Mouse (Mus musculus) midbrain, embryonic 15.5 days (tissue): Measurements from ENCODE around the gene Gm32717. TPM values are rescaled to one million over a fixed set of nuclear protein-coding genes. Genes with fewer than 3 reads are reported as not detected.
"Not testable (repeated sequence)": the region's sequence is repeated elsewhere in the genome, so short reads cannot be mapped to it uniquely, and the experiment has no call there.

Experiments
- ATAC-seq: fragments of 200-750 bp; cut with Nextera tagmentation; replicated peaks from 2 replicates; pipeline ENCODE4 v1.8.0; 2017; ENCODE audit warnings: moderate TSS enrichment
- H3K27ac ChIP-seq: fragments of 300-500 bp; sonication (generic); 2 replicates; pipeline ENCODE4 v1.5.1; 2015; ENCODE audit warnings: mild to moderate bottlenecking, inconsistent platforms
- H3K27me3 ChIP-seq: fragments of 300-500 bp; sonication (generic); replicated peaks from 2 replicates; pipeline ENCODE4 v1.6.1; 2015; ENCODE audit warnings: inconsistent platforms
- H3K36me3 ChIP-seq: fragments of 300-500 bp; sonication (generic); replicated peaks from 2 replicates; pipeline ENCODE4 v1.6.1; 2015; ENCODE audit warnings: inconsistent platforms
- H3K4me1 ChIP-seq: fragments of 300-500 bp; sonication (generic); 2 replicates; pipeline ENCODE4 v1.6.1; 2015; ENCODE audit warnings: inconsistent platforms
- H3K4me2 ChIP-seq: fragments of 300-500 bp; sonication (generic); 2 replicates; pipeline ENCODE4 v1.6.1; 2015; ENCODE audit warnings: inconsistent platforms, mild to moderate bottlenecking, moderate library complexity
- H3K4me3 ChIP-seq: fragments of 300-500 bp; sonication (generic); 2 replicates; pipeline ENCODE4 v1.5.1; 2015; ENCODE audit warnings: mild to moderate bottlenecking, inconsistent platforms
- H3K9ac ChIP-seq: fragments of 300-500 bp; sonication (generic); 2 replicates; pipeline ENCODE4 v1.6.1; 2015; ENCODE audit warnings: mild to moderate bottlenecking, inconsistent platforms
- H3K9me3 ChIP-seq: fragments of 300-500 bp; sonication (generic); 2 replicates; pipeline ENCODE4 v1.6.1; 2016; ENCODE audit warnings: inconsistent platforms
- WGBS: fragments of 180-500 bp; shearing (Covaris S2); methylation state at CpG from one replicate; pipeline ENCODE4 v1.1.7; 2015; ENCODE audit warnings: mixed read lengths; 5-methylcytosine and 5-hydroxymethylcytosine counted together
- polyA plus RNA-seq: library from polyadenylated mRNA; unstranded; fragments of >200 nt; fragmentation: Nextera tagmentation; extraction: Ambion mirVana; gene quantifications from 2 replicates; pipeline ENCODE4 v1.2.1, GENCODE M21; 2015

Gene Gm32717
- polyA plus RNA-seq, 1 experiment from 2014 or later = 0.21 TPM

DNA sequence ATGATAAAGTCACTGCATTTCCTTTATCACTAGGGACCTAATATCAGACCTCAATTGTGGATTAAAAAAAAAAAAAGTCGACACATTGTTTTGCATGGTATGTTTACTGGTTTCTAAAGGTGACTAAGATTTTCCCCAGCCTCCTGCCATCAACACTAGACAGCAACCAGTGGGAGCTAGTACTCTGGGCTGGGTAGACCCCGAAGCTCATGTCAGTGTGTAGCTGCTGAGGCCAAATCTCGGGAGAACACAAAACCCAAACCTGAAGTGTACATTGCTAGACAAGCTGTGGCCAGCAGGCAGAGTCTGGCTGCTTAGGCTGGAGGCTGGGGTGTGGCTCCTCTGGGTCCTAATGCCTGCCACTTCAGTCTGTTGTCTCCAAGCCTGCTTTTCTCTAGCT lies 45.4 kb downstream of the Gm32717 start:
- not testable (repeated sequence) for H3K9ac ChIP-seq, H3K27me3 ChIP-seq, H3K4me3 ChIP-seq, H3K4me1 ChIP-seq, H3K36me3 ChIP-seq, H3K4me2 ChIP-seq, ATAC-seq, H3K27ac ChIP-seq, H3K9me3 ChIP-seq
- WGBS = 38% methylated on average over 3 of the region's 3 CpGs

Other genes with a start within 250 kb of the Gm32717 start
- gene Mdm1, start 99.0 kb downstream of the Gm32717 start, polyA plus RNA-seq = 29.8 and 32.0 TPM in 2 replicates
- gene Il22, start 35.8 kb downstream of the Gm32717 start, polyA plus RNA-seq = 0.25 TPM in 1 of 2 replicates, not detected in the other
- gene Gm32802, start 17.9 kb upstream of the Gm32717 start, polyA plus RNA-seq = 0.14 and 0.21 TPM in 2 replicates
- gene Iltifb, start 54.3 kb upstream of the Gm32717 start, polyA plus RNA-seq = 0.52 TPM in 1 of 2 replicates, not detected in the other
- gene Gm9040, start 86.2 kb upstream of the Gm32717 start, polyA plus RNA-seq = not detected in 2 replicates
- gene Gm9044, start 91.6 kb upstream of the Gm32717 start, polyA plus RNA-seq = not detected in 2 replicates
- gene Gm9045, start 97.1 kb upstream of the Gm32717 start, polyA plus RNA-seq = not detected in 2 replicates
- gene Gm9046, start 102.5 kb upstream of the Gm32717 start, polyA plus RNA-seq = not detected in 2 replicates
- gene Gm9048, start 107.9 kb upstream of the Gm32717 start, polyA plus RNA-seq = 0.08 TPM in 1 of 2 replicates, not detected in the other
- not detected in 2 replicates for gene Gm9049, start 113.3 kb upstream of the Gm32717 start, polyA plus RNA-seq
- not detected in 2 replicates for gene Ifng, start 200.3 kb upstream of the Gm32717 start, polyA plus RNA-seq